Mouse (Mus musculus) kidney, adult 18-20 months (tissue): ENCODE measurements around the gene Ccnl1.

Experiments used
- DNase-seq: peaks from one replicate; pipeline ENCODE4 v3.0.0; 2021

Gene Ccnl1

GRCm38 (mm10) chr3:65958102-65958839 lies at the start of gene Ccnl1:
TSS of gene Ccnl1 (minus strand) at chr3:65958249.
- DNase-seq, result peak; percentile 97

- DNase-seq, result no peak
Observed at GRCm38 (mm10) chr3:66004989-66005388, 46.9 kb upstream of the Ccnl1 start.

- no peak for DNase-seq
Observed at GRCm38 (mm10) chr3:66004220-66004951, 46.3 kb upstream of the Ccnl1 start.

- no peak for DNase-seq
Observed at GRCm38 (mm10) chr3:66000400-66000799, 42.4 kb upstream of the Ccnl1 start.

- no peak for DNase-seq
Observed at GRCm38 (mm10) chr3:65997360-65998008, 39.4 kb upstream of the Ccnl1 start.

GRCm38 (mm10) chr3:65992395-65993340 lies 34.6 kb upstream of the Ccnl1 start:
- no peak for DNase-seq

- DNase-seq, result peak; percentile 18
Observed at GRCm38 (mm10) chr3:65990957-65991646, 33.1 kb upstream of the Ccnl1 start.

- no peak for DNase-seq
Observed at GRCm38 (mm10) chr3:65990524-65990923, 32.5 kb upstream of the Ccnl1 start.

GRCm38 (mm10) chr3:65988711-65989495 lies 30.9 kb upstream of the Ccnl1 start:
- no peak for DNase-seq

GRCm38 (mm10) chr3:65976296-65976695 lies 18.2 kb upstream of the Ccnl1 start:
- no peak for DNase-seq

GRCm38 (mm10) chr3:65975317-65975716 lies 17.3 kb upstream of the Ccnl1 start:
- peak; percentile 33 for DNase-seq

GRCm38 (mm10) chr3:65974232-65975058 lies 16.4 kb upstream of the Ccnl1 start:
- peak; percentile 99 for DNase-seq

GRCm38 (mm10) chr3:65973501-65974231 lies 15.6 kb upstream of the Ccnl1 start:
- no peak for DNase-seq

- no peak for DNase-seq
Observed at GRCm38 (mm10) chr3:65969196-65969595, 11.1 kb upstream of the Ccnl1 start.

- DNase-seq, result no peak
Observed at GRCm38 (mm10) chr3:65966360-65966759, 8.3 kb upstream of the Ccnl1 start.

GRCm38 (mm10) chr3:65962270-65962930 lies 4.4 kb upstream of the Ccnl1 start:
- no peak for DNase-seq

GRCm38 (mm10) chr3:65960291-65960945 lies 2.4 kb upstream of the Ccnl1 start:
- no peak for DNase-seq

GRCm38 (mm10) chr3:65959416-65960001 lies 1.5 kb upstream of the Ccnl1 start:
- no peak for DNase-seq
